Mouse (Mus musculus): ENCODE measurements around the gene Pctp. TPM values are rescaled to one million over a fixed set of nuclear protein-coding genes. Genes with fewer than 3 reads are reported as not detected.

The Pctp gene
- polyA plus RNA-seq (2011; ENCODE audit: insufficient read depth, insufficient read length, low read depth, missing spikeins), result 13.9 and 14.0 TPM in 2 replicates

GRCm38 (mm10) chr11:90002231-90002986 lies at the start of gene Pctp:
Pctp (minus strand) TSS chr11:90002894.
- H3K4me3 ChIP-seq (ENCODE audit: low read depth, low read length), result peak within 1 kb of the TSS; percentile 77
- no peak within 1 kb of the TSS for H3K27ac ChIP-seq (ENCODE audit: insufficient read depth, low read length)
- H3K9ac ChIP-seq (ENCODE audit: low read depth, poor library complexity, severe bottlenecking), result peak within 1 kb of the TSS; percentile 72
- H3K9me3 ChIP-seq (replicated peaks; ENCODE audit: control insufficient read depth, insufficient read depth, low read length, poor library complexity, severe bottlenecking), result no peaks in the 10 kb centered on the region
- no peaks in the 10 kb centered on the region; the same call in 1 of the 2 replicates for H3K27me3 ChIP-seq (ENCODE audit: control insufficient read depth, insufficient read depth, low read length, poor library complexity, severe bottlenecking)
- H3K36me3 ChIP-seq (ENCODE audit: control insufficient read depth, insufficient read depth, low read length, poor library complexity, severe bottlenecking), result no peaks in the 10 kb centered on the region
- TF ChIP-seq POLR2A (IDR thresholded peaks at IDR 0.05; ENCODE audit: insufficient read depth, low read length) (peak; percentile 20), EP300 (IDR thresholded peaks at IDR 0.05; ENCODE audit: insufficient read depth, low read depth, low read length) (no peak)
- no peaks in the 10 kb centered on the region for H3K4me1 ChIP-seq (ENCODE audit: control insufficient read depth, insufficient read depth, low read length)

- no peak overlapping the region for H3K4me3 ChIP-seq (ENCODE audit: low read depth, low read length)
- no peaks in the 10 kb centered on the region for H3K4me1 ChIP-seq (ENCODE audit: control insufficient read depth, insufficient read depth, low read length)
- H3K36me3 ChIP-seq (ENCODE audit: control insufficient read depth, insufficient read depth, low read length, poor library complexity, severe bottlenecking), result no peaks in the 10 kb centered on the region
- TF ChIP-seq POLR2A (IDR thresholded peaks at IDR 0.05; ENCODE audit: insufficient read depth, low read length) (no peak), CTCF (IDR thresholded peaks at IDR 0.05; ENCODE audit: low read depth, low read length) (no peak), EP300 (IDR thresholded peaks at IDR 0.05; ENCODE audit: insufficient read depth, low read depth, low read length) (no peak)
- no peaks in the 10 kb centered on the region for H3K9me3 ChIP-seq (replicated peaks; ENCODE audit: control insufficient read depth, insufficient read depth, low read length, poor library complexity, severe bottlenecking)
- H3K9ac ChIP-seq (ENCODE audit: low read depth, poor library complexity, severe bottlenecking), result no peak overlapping the region
- H3K27me3 ChIP-seq (ENCODE audit: control insufficient read depth, insufficient read depth, low read length, poor library complexity, severe bottlenecking), result no peaks in the 10 kb centered on the region
- no peak overlapping the region for H3K27ac ChIP-seq (ENCODE audit: insufficient read depth, low read length)
Observed at GRCm38 (mm10) chr11:90050016-90050415, 47.3 kb upstream of the Pctp start.

- no peak overlapping the region for H3K9ac ChIP-seq (ENCODE audit: low read depth, poor library complexity, severe bottlenecking)
- H3K27me3 ChIP-seq (ENCODE audit: control insufficient read depth, insufficient read depth, low read length, poor library complexity, severe bottlenecking), result no peaks in the 10 kb centered on the region
- no peaks in the 10 kb centered on the region for H3K9me3 ChIP-seq (replicated peaks; ENCODE audit: control insufficient read depth, insufficient read depth, low read length, poor library complexity, severe bottlenecking)
- no peaks in the 10 kb centered on the region for H3K36me3 ChIP-seq (ENCODE audit: control insufficient read depth, insufficient read depth, low read length, poor library complexity, severe bottlenecking)
- no peak overlapping the region for H3K4me3 ChIP-seq (ENCODE audit: low read depth, low read length)
- no peak for TF ChIP-seq POLR2A (IDR thresholded peaks at IDR 0.05; ENCODE audit: insufficient read depth, low read length)
- TF ChIP-seq CTCF (IDR thresholded peaks at IDR 0.05; ENCODE audit: low read depth, low read length), result no peak
- TF ChIP-seq EP300 (IDR thresholded peaks at IDR 0.05; ENCODE audit: insufficient read depth, low read depth, low read length), result no peak
- no peaks in the 10 kb centered on the region for H3K4me1 ChIP-seq (ENCODE audit: control insufficient read depth, insufficient read depth, low read length)
- H3K27ac ChIP-seq (ENCODE audit: insufficient read depth, low read length), result no peak overlapping the region
Observed at GRCm38 (mm10) chr11:90047271-90047670, 44.6 kb upstream of the Pctp start.

DNA sequence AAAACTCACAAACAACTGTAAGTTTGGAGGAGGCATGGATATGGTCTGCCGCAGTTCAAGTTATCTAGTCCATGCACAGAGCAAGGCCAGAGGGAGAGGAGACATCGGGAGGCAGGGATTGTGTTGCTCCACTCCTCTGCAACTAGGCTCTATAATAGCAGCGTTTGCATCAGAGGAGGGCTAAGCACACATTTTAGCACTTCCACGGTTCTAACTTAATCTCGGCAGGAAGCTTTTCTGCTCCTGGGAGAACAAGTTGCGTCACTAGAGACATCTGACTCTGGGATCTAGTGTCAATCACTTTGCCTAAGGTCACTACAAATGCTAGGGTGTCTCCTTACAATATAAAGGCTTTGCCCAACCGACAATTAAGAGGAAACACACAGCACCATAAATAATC lies 43.5 kb upstream of the Pctp start:
- Histone ChIP-seq H3K27ac (ENCODE audit: insufficient read depth, low read length) (no peak overlapping the region), H3K9ac (ENCODE audit: low read depth, poor library complexity, severe bottlenecking) (no peak overlapping the region), H3K36me3 (ENCODE audit: control insufficient read depth, insufficient read depth, low read length, poor library complexity, severe bottlenecking) (no peaks in the 10 kb centered on the region), H3K4me3 (ENCODE audit: low read depth, low read length) (no peak overlapping the region), H3K4me1 (ENCODE audit: control insufficient read depth, insufficient read depth, low read length) (no peaks in the 10 kb centered on the region), H3K27me3 (ENCODE audit: control insufficient read depth, insufficient read depth, low read length, poor library complexity, severe bottlenecking) (no peaks in the 10 kb centered on the region), H3K9me3 (replicated peaks; ENCODE audit: control insufficient read depth, insufficient read depth, low read length, poor library complexity, severe bottlenecking) (no peaks in the 10 kb centered on the region)
- TF ChIP-seq EP300 (IDR thresholded peaks at IDR 0.05; ENCODE audit: insufficient read depth, low read depth, low read length) (no peak), POLR2A (IDR thresholded peaks at IDR 0.05; ENCODE audit: insufficient read depth, low read length) (no peak), CTCF (IDR thresholded peaks at IDR 0.05; ENCODE audit: low read depth, low read length) (no peak)

DNA sequence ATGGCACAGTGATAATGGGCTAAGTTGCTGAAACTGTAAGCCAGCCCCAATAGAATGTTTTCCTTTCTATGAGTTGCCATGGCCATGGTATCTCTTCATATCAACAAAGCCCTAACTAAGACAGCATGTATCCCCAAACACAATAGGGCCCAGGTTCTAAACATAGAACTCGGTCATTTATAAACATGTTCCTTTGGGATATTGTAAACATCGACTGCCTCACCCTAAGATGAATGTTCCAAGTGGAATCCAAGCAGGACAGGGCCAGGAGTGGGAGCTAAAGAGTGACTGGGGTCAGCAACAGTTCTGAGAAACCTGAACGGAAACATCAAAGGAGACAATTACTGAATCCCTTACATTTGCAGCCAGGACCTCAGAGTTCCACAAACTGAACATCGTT lies 41.8 kb upstream of the Pctp start:
- Histone ChIP-seq H3K36me3 (ENCODE audit: control insufficient read depth, insufficient read depth, low read length, poor library complexity, severe bottlenecking) (no peaks in the 10 kb centered on the region), H3K9me3 (replicated peaks; ENCODE audit: control insufficient read depth, insufficient read depth, low read length, poor library complexity, severe bottlenecking) (no peaks in the 10 kb centered on the region), H3K4me3 (ENCODE audit: low read depth, low read length) (no peak overlapping the region), H3K27me3 (ENCODE audit: control insufficient read depth, insufficient read depth, low read length, poor library complexity, severe bottlenecking) (no peaks in the 10 kb centered on the region), H3K9ac (ENCODE audit: low read depth, poor library complexity, severe bottlenecking) (no peak overlapping the region), H3K27ac (ENCODE audit: insufficient read depth, low read length) (no peak overlapping the region), H3K4me1 (ENCODE audit: control insufficient read depth, insufficient read depth, low read length) (no peaks in the 10 kb centered on the region)
- TF ChIP-seq POLR2A (IDR thresholded peaks at IDR 0.05; ENCODE audit: insufficient read depth, low read length) (no peak), CTCF (IDR thresholded peaks at IDR 0.05; ENCODE audit: low read depth, low read length) (no peak), EP300 (IDR thresholded peaks at IDR 0.05; ENCODE audit: insufficient read depth, low read depth, low read length) (no peak)

GRCm38 (mm10) chr11:90038022-90038421 lies 35.3 kb upstream of the Pctp start:
- no peaks in the 10 kb centered on the region for H3K4me1 ChIP-seq (ENCODE audit: control insufficient read depth, insufficient read depth, low read length)
- no peaks in the 10 kb centered on the region for H3K36me3 ChIP-seq (ENCODE audit: control insufficient read depth, insufficient read depth, low read length, poor library complexity, severe bottlenecking)
- H3K27ac ChIP-seq (ENCODE audit: insufficient read depth, low read length), result no peak overlapping the region
- no peak for TF ChIP-seq POLR2A (IDR thresholded peaks at IDR 0.05; ENCODE audit: insufficient read depth, low read length)
- TF ChIP-seq CTCF (IDR thresholded peaks at IDR 0.05; ENCODE audit: low read depth, low read length), result peak; percentile 54
- H3K9me3 ChIP-seq (replicated peaks; ENCODE audit: control insufficient read depth, insufficient read depth, low read length, poor library complexity, severe bottlenecking), result peaks cover 2% of the 10 kb centered on the region; the same call in 1 of the 2 replicates
- no peaks in the 10 kb centered on the region for H3K27me3 ChIP-seq (ENCODE audit: control insufficient read depth, insufficient read depth, low read length, poor library complexity, severe bottlenecking)
- H3K4me3 ChIP-seq (ENCODE audit: low read depth, low read length), result no peak overlapping the region
- H3K9ac ChIP-seq (ENCODE audit: low read depth, poor library complexity, severe bottlenecking), result no peak overlapping the region
